In genomic region chr4:151006945-151007344, GRCm38 (mm10) we compare ENCODE assay signal across 11 mouse cellular contexts. TPM values are rescaled to one million over a fixed set of nuclear protein-coding genes. Genes with fewer than 3 reads are reported as not detected.
DNase-seq lines count a peak whose midpoint lies in the region; ATAC-seq and TF ChIP-seq lines count a peak whose summit lies in the region.
"Had no signal": no experiment of that assay in that cellular context is flagged by ENCODE, and none has a peak within 500 bp of the region (broad histone marks: within the 10 kb centered on the region; RNA-seq: fewer than 3 reads in every experiment).

No protein-coding gene starts in this region.

- no peaks in the 10 kb centered on the region for H3K4me1 ChIP-seq in midbrain, postnatal 0 days (ENCODE audit: insufficient read depth, low read length)
- H3K4me1 ChIP-seq in midbrain, embryonic 16.5 days (ENCODE audit: control insufficient read depth, insufficient read depth, low read length), result no peaks in the 10 kb centered on the region
- H3K4me1 ChIP-seq: stomach, embryonic 15.5 days had no signal

- no peak overlapping the region for H3K4me3 ChIP-seq in midbrain, postnatal 0 days (ENCODE audit: low read depth, low read length)
- no peak overlapping the region for H3K4me3 ChIP-seq in midbrain, embryonic 16.5 days (ENCODE audit: low read depth, low read length)
- H3K4me3 ChIP-seq: stomach, embryonic 15.5 days had no signal

- no peak for ATAC-seq in midbrain, postnatal 0 days (ENCODE audit: low FRiP score)
- ATAC-seq in midbrain, embryonic 16.5 days, result no peak

- WGBS in midbrain, postnatal 0 days, result 53% methylated on average over 6 of the region's 6 CpGs
- 55% methylated on average over 6 of the region's 6 CpGs for WGBS in midbrain, embryonic 16.5 days

- peak; percentile 17 to 30 for DNase-seq in cerebellum, postnatal 36 days
- no peak for DNase-seq in cerebellum, adult 9-10 months
- DNase-seq in midbrain, postnatal 0 days (ENCODE audit: low spot score), result peak; percentile 36
- peak; percentile 51 for DNase-seq in c-Kit-positive CD71-negative TER-119-negative erythroid progenitor cells, embryonic 14.5 days (ENCODE audit: low read depth)
- DNase-seq in kidney, postnatal 4 days, result peak; percentile 78 to 79
- peak; percentile 52 to 66 for DNase-seq in lung, postnatal 4 days
- DNase-seq in testis, postnatal 14 days (ENCODE audit: low spot score), result peak; percentile 24

- no peak overlapping the region for H3K4me2 ChIP-seq in midbrain, postnatal 0 days (ENCODE audit: low read depth, low read length, poor library complexity, severe bottlenecking)
- no peak overlapping the region for H3K4me2 ChIP-seq in midbrain, embryonic 16.5 days (ENCODE audit: low read length)
- H3K4me2 ChIP-seq: stomach, embryonic 15.5 days had no signal

- H3K27me3 ChIP-seq in midbrain, postnatal 0 days (ENCODE audit: insufficient read depth, low read length), result no peaks in the 10 kb centered on the region
- no peaks in the 10 kb centered on the region for H3K27me3 ChIP-seq in midbrain, embryonic 16.5 days (ENCODE audit: control insufficient read depth, insufficient read depth, low read depth, low read length)
- H3K27me3 ChIP-seq: stomach, embryonic 15.5 days had no signal

- peak; percentile 65 for TF ChIP-seq CTCF in midbrain, postnatal 0 days (IDR thresholded peaks at IDR 0.05)

- peaks cover 3% of the 10 kb centered on the region; the same call in 1 of the 2 replicates for H3K36me3 ChIP-seq in midbrain, postnatal 0 days (ENCODE audit: insufficient read depth, low read length)
- H3K36me3 ChIP-seq in midbrain, embryonic 16.5 days (ENCODE audit: control insufficient read depth, insufficient read depth, low read length), result peaks cover 4% of the 10 kb centered on the region; the same call in 1 of the 2 replicates

- H3K27ac ChIP-seq in midbrain, postnatal 0 days (ENCODE audit: low read depth, low read length), result no peak overlapping the region
- H3K27ac ChIP-seq in midbrain, embryonic 16.5 days (ENCODE audit: low read length), result no peak overlapping the region
- H3K27ac ChIP-seq: stomach, embryonic 15.5 days had no signal

- H3K9ac ChIP-seq in midbrain, postnatal 0 days (replicated peaks; ENCODE audit: low read length, poor library complexity, severe bottlenecking), result no peak overlapping the region
- no peak overlapping the region for H3K9ac ChIP-seq in midbrain, embryonic 16.5 days (ENCODE audit: low read depth, low read length)
- H3K9ac ChIP-seq: stomach, embryonic 15.5 days had no signal

- no peaks in the 10 kb centered on the region for H3K9me3 ChIP-seq in midbrain, postnatal 0 days (ENCODE audit: low read length)
- H3K9me3 ChIP-seq in midbrain, embryonic 16.5 days (replicated peaks; ENCODE audit: control insufficient read depth, low read length, poor library complexity, severe bottlenecking), result no peaks in the 10 kb centered on the region
- H3K9me3 ChIP-seq: stomach, embryonic 15.5 days had no signal

RNA-seq across cellular contexts. Expression of gene Uts2, which starts 10.0 kb away (rescaled TPM):
- total RNA-seq in midbrain, postnatal 0 days (2014; rRNA removed), result not detected in 2 replicates
- polyA plus RNA-seq in midbrain, postnatal 0 days (2015; fragmentation: Nextera tagmentation; extraction: Ambion mirVana), result not detected in 2 replicates
- polyA plus RNA-seq in midbrain, embryonic 16.5 days (2015; fragmentation: Nextera tagmentation; extraction: Ambion mirVana), result not detected in 2 replicates
- total RNA-seq: adrenal gland, postnatal 4 days; left cerebral cortex, postnatal 10 days had no signal
- polyA plus RNA-seq: stomach, embryonic 15.5 days had no signal

RNA-seq across cellular contexts. Expression of gene Per3, which starts 37.5 kb away (rescaled TPM):
- 4.3 and 6.5 TPM in 2 replicates for total RNA-seq in midbrain, postnatal 0 days (2014; rRNA removed)
- polyA plus RNA-seq in midbrain, postnatal 0 days (2015; fragmentation: Nextera tagmentation; extraction: Ambion mirVana), result 4.0 and 4.5 TPM in 2 replicates
- 3.4 and 3.7 TPM in 2 replicates for polyA plus RNA-seq in midbrain, embryonic 16.5 days (2015; fragmentation: Nextera tagmentation; extraction: Ambion mirVana)

RNA-seq across cellular contexts. Expression of gene Vamp3, which starts 50.8 kb away (rescaled TPM):
- 34.6 and 43.6 TPM in 2 replicates for total RNA-seq in midbrain, postnatal 0 days (2014; rRNA removed)
- polyA plus RNA-seq in midbrain, postnatal 0 days (2015; fragmentation: Nextera tagmentation; extraction: Ambion mirVana), result 42.1 and 43.5 TPM in 2 replicates
- 45.7 and 49.8 TPM in 2 replicates for polyA plus RNA-seq in midbrain, embryonic 16.5 days (2015; fragmentation: Nextera tagmentation; extraction: Ambion mirVana)
